Mouse (Mus musculus) embryonic stem cell, embryonic (primary cell): Measurements from ENCODE around the gene Akap5.

Experiments
- CTCF ChIA-PET, 4 experiments: fragments of 300-600 bp in 2 of 4; fragments of 350-600 bp in 2 of 4; sonication (Branson Sonifier 250); formaldehyde crosslinking; loops; one replicate each; lab custom pipeline; 2022; ENCODE audit warnings: inconsistent platforms in 2 of 4; lab: Charles Lee
- POLR2A ChIA-PET, 4 experiments: fragments of 300-600 bp in 2 of 4; fragments of 350-600 bp in 2 of 4; sonication (Branson Sonifier 250); formaldehyde crosslinking; loops; one replicate each; lab custom pipeline; 2022; ENCODE audit warnings: antibody characterized with exemption in 4 of 4, inconsistent platforms in 1 of 4; lab: Charles Lee

The Akap5 gene

DNA sequence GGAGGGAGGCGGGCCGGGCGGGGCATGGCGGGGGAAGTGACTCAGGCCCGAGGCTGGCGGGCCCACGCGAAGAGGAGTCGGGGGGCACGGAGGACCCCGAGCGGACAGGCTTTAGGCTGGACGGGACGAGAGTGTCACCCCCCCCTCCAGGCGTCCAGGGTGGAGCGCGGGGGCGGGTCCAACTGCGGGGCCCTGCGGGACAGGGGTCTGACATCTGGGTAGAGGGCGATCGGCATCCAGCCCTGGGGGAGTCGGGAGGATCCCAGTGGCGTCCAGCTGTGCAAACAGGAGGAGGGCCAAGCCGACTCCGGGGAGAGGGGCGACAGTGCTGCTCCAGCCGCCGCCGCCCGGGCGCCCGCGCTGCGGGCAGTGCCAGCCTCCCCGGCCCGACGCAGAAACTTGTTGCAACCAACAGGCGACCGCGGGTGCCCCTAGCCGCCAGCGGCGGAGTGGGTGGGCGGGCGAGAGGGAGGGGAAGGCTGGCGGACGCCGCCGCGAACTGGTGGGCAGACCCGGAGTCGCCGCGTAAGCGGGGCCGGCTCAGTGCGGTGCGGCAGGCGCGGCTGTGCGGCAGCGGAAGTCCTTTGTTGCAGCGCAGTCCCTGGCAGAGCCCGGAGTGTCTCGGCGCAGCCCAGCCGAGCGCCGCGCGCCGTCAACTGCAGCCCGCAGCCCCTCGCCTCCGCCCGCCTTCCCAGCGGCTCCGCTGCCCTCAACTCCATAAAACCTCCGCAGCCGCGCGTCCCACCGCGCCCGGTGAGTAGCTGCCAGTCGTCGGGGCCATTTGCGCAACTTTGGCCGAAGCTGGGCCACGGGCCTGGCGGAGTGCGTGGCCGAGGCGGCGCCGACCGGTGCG, 45.5 kb downstream of the Akap5 start, which contains the start of gene Zbtb1:
Zbtb1 (plus strand) TSS at position 289 of the 853 bp plus-strand sequence.
- CTCF ChIA-PET = interaction anchor here in 2 of 4 experiments (0.6 kb wide), 2 partner anchors 20 to 184 kb away, joined by 4 read pairs; no protein-coding TSS in a partner anchor
- POLR2A ChIA-PET = interaction anchor here in 3 of 4 experiments (0.7 to 4.7 kb wide), 18 partner anchors 8 to 508 kb away, joined by 3 to 38 read pairs (median 3); partner anchors contain the start of genes Hspa2 (in 1 of the 3) and Ppp1r36 (in 1 of the 3)

DNA sequence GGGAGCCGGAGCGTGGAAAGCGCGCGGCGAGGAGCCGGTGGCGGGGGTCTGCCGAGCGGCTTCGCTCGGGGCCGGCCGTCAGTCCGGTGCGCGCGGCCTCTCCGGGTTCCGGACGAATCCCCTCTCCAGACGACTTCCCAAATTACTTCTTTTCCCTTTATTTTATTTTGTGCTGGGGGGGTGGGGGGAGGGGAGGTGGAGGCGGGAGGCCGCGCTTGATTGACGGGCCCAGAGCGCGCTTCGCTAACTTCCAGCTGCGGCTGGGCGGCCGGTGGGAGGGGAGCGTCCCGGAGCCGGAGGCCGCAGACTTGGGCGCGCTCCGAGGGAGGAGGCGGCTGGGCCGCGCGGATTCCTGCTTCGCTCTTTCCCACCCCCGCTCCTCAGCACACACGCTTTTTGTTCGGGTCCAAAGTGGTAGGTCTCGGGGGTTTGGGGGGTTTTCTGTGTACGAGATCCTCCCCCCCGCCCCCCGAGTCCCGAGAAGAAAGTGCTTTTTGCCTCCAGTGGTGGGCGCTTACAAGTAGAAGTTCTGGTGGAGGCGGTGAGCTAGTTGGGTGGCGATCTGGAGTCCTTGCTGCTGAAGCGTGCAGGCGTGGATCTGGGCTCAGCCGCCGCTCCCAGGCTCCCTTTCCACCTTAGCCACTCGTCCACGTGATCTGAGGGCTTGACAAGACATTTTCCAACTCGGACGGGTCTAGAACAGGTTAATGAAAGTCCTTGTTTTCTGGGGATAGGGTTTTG, 46.3 kb downstream of the Akap5 start:
- ChIA-PET POLR2A (interaction anchor here in 3 of 4 experiments (0.5 to 4.7 kb wide), 45 partner anchors 9 to 965 kb away, joined by 3 to 38 read pairs (median 3); partner anchors contain the start of genes Hspa2 (in 1 of the 3), Mthfd1 (in 1 of the 3) and Ppp1r36 (in 1 of the 3)), CTCF (interaction anchor here in 3 of 4 experiments (0.6 to 0.7 kb wide), 6 partner anchors 29 to 513 kb away, joined by 3 to 8 read pairs (median 6); no protein-coding TSS in a partner anchor)

GRCm38 (mm10) chr12:76372046-76372445, 47.4 kb downstream of the Akap5 start:
- ChIA-PET POLR2A (interaction anchor here in 2 of 4 experiments (1.1 to 4.7 kb wide), 10 partner anchors 8 to 177 kb away, joined by 3 to 38 read pairs (median 4); partner anchors contain the start of gene Hspa2 (in 1 of the 2)), CTCF (interaction anchor here in 3 of 4 experiments (0.5 to 1.7 kb wide), 4 partner anchors 9 to 437 kb away, joined by 3 to 9 read pairs (median 6); no protein-coding TSS in a partner anchor)

- ChIA-PET CTCF (interaction anchor here (0.6 to 1.7 kb wide), 21 partner anchors 10 to 576 kb away, joined by 3 to 9 read pairs (median 4); partner anchors contain the start of gene Hspa2 (in 2 of the 4)), POLR2A (interaction anchor here in 2 of 4 experiments (0.6 to 4.7 kb wide), 19 partner anchors 7 to 713 kb away, joined by 3 to 38 read pairs (median 3); partner anchors contain the start of gene Hspa2 (in 1 of the 2))
Observed at GRCm38 (mm10) chr12:76372881-76373818, 48.5 kb downstream of the Akap5 start.

DNA sequence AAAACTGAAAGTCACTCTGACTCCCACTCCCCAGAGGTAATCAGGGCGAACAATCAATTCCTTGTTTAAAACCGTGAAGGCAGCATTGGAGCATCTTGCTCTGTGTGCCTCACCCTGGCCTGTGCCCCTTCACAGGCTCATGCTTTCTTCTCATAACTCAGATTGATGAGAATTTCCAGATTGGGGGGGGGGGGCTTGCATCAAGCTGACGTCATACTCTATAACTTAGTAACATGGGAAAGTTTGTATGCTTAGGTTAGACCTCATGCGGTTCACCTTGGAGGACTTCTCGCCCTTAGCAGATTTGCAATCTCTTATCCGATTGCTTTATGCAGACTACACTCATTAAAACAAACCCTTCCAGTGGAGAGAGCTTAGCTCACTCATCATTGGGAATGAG, 49.3 kb downstream of the Akap5 start:
- CTCF ChIA-PET = interaction anchor here in 2 of 4 experiments (0.6 to 1.6 kb wide), 2 partner anchors 29 to 108 kb away, joined by 3 to 4 read pairs; no protein-coding TSS in a partner anchor
- POLR2A ChIA-PET = interaction anchor here in 2 of 4 experiments (0.5 to 2.8 kb wide), 7 partner anchors 11 to 312 kb away, joined by 3 to 14 read pairs (median 3); no protein-coding TSS in a partner anchor

DNA sequence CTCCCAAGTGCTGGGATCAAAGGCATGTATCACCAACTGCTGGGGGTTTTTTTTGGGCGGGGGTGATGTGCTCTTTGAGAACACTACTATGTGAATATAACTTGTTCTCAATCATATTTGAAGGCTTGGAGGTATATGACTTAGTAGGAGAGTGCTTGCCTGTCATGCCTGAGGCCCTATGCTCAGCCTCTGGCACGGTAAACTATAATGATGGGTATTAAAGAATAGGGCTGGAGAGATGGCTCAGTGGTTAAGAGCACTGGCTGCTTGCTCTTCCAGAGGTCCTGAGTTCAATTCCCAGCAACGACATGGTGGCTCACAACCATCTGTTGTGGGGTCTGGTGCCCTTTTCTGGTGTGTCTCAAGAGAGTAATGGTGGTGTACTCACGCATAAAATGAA, 50.2 kb downstream of the Akap5 start:
- ChIA-PET POLR2A (interaction anchor here in 2 of 4 experiments (0.7 to 2.8 kb wide), 5 partner anchors 12 to 587 kb away, joined by 3 to 14 read pairs (median 3); partner anchors contain the start of gene Max (in 1 of the 2)), CTCF (interaction anchor here in 1 of 4 experiments (0.5 to 1.1 kb wide), 2 partner anchors 61 to 320 kb away, joined by 3 read pairs; no protein-coding TSS in a partner anchor)

DNA sequence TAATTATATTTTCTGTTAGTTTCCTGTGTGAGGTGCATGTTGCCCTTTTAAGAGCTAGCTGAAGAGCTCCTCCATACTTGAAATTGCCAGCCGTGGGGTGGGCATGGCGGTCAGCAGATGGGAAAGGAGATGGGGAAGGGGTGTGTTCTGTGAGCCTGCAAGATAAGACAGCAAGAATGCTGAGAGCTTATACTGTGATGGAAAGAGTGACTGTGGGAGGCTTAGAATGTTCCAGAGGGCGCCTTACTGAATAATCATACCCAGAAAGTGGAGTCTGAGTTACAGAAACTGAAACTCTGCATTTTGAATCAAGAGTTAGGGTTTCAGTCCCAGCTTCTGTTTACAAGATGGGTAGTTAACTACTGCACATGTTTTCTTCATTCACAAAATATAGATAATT, 50.8 kb downstream of the Akap5 start:
- POLR2A ChIA-PET = interaction anchor here in 2 of 4 experiments (0.9 to 2.8 kb wide), 3 partner anchors 10 to 587 kb away, joined by 3 to 14 read pairs (median 7); partner anchors contain the start of gene Max (in 1 of the 2)
- CTCF ChIA-PET = interaction anchor here in 2 of 4 experiments (0.6 to 1.1 kb wide), 3 partner anchors 121 to 1084 kb away, joined by 3 read pairs; no protein-coding TSS in a partner anchor

- ChIA-PET POLR2A (interaction anchor here in 2 of 4 experiments (0.6 to 2.0 kb wide), 4 partner anchors 9 to 159 kb away, joined by 3 to 7 read pairs (median 4); partner anchors contain the start of gene Hspa2 (in 1 of the 2)), CTCF (no interaction called here)
Observed at GRCm38 (mm10) chr12:76376649-76377048, 52.0 kb downstream of the Akap5 start.

DNA sequence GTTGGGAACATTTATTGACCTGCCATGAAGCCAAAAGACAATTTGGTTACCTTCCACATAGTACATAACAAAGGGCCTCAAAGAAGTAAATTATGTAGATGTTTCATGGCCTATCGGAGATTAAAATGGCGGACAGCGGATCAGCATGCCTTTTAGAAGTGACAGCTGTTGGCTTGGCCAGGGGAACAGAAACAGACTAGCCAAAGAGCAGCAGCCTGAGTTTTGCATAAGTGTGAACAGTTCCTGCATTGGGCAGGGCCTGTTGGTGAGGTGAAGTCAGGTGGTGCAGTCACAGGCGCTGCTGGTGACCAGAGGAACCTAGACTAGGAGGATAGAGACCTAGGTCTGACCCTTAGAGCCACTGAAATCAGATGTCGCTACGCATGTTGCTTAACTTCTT, 52.4 kb downstream of the Akap5 start:
- ChIA-PET POLR2A (interaction anchor here in 2 of 4 experiments (0.6 to 2.0 kb wide), 4 partner anchors 9 to 159 kb away, joined by 3 to 7 read pairs (median 4); partner anchors contain the start of gene Hspa2 (in 1 of the 2)), CTCF (no interaction called here)

- ChIA-PET POLR2A (interaction anchor here in 2 of 4 experiments (1.0 to 3.5 kb wide), 3 partner anchors 14 to 174 kb away, joined by 3 to 26 read pairs (median 5); partner anchors contain the start of gene Hspa2 (in 1 of the 2)), CTCF (no interaction called here)
Observed at GRCm38 (mm10) chr12:76377726-76378125, 53.0 kb downstream of the Akap5 start.

GRCm38 (mm10) chr12:76378556-76378955, 53.9 kb downstream of the Akap5 start:
- CTCF ChIA-PET = no interaction called here
- POLR2A ChIA-PET = interaction anchor here in 3 of 4 experiments (0.6 to 4.5 kb wide), 12 partner anchors 7 to 511 kb away, joined by 3 to 38 read pairs (median 3); partner anchors contain the start of genes Akap5 (in 1 of the 3), Hspa2 (in 1 of the 3), Zbtb1 (in 1 of the 3) and Zbtb25 (in 1 of the 3)

GRCm38 (mm10) chr12:76380151-76380550, 55.5 kb downstream of the Akap5 start:
- ChIA-PET CTCF (interaction anchor here in 3 of 4 experiments (0.6 to 1.4 kb wide), 3 partner anchors 12 to 116 kb away, joined by 3 to 5 read pairs (median 3); no protein-coding TSS in a partner anchor), POLR2A (interaction anchor here in 2 of 4 experiments (0.9 to 4.5 kb wide), 14 partner anchors 9 to 150 kb away, joined by 3 to 38 read pairs (median 4); partner anchors contain the start of genes Zbtb1 (in 2 of the 2), Hspa2 (in 1 of the 2) and Zbtb25 (in 1 of the 2))
